Mouse (Mus musculus): ENCODE data around the gene Sec22b. TPM values are rescaled to one million over a fixed set of nuclear protein-coding genes. Genes with fewer than 3 reads are reported as not detected.

Sec22b gene
- polyA plus RNA-seq, 1 experiment from 2014 or later, result 138 TPM

DNA sequence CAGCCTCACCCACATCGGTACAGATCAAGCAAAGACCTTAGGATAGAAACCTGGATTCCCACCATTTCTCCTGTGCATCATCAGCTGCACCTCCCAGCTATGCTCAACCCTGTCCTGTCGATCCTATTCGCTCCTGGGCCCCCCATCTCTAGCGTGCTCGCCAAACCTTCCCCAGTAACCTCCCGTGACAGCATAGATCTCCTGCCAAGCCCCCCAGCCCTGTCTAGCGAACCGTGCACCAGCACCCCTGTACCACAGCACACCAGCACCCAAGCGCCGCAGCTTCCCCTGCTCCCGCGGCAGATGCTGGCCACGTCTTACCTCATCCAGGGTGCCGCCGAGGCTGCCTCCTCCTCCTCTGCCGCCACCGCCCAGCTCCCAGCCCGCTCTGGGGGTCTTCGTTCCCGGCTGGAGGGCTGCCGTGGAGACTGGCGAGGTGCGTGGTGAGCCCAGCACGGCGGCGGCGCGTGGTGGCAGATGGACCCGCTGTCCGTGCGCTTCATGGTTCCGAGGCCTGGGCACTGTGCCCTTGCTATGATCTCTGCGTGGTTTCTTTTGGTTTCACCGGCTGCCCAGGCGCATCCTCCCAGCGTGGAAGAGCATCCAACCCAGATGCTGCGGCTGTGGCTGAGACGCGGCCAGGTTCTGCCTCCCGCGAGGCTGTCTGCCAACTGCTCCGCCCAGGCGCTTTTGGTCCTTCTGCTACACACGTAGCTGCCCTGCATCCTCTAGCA lies 12.7 kb upstream of the Sec22b start, which contains the start of gene Pde4dip:
Pde4dip (minus strand) TSS at position 540 of the 734 bp plus-strand sequence.
- peak within 1 kb of the TSS; percentile 90 for H3K4me2 ChIP-seq (ENCODE audit: low read depth)
- ATAC-seq (ENCODE audit: insufficient read depth, low FRiP score, low TSS enrichment) (peak; percentile 50), DNase-seq (ENCODE audit: low spot score) (peak; percentile 54)
- H3K9ac ChIP-seq (ENCODE audit: low read length), result peak within 1 kb of the TSS; percentile 72
- peak within 1 kb of the TSS; percentile 46 for H3K4me3 ChIP-seq (ENCODE audit: low read depth, low read length)
- 1% methylated on average over 44 of the region's 44 CpGs for WGBS
- H3K9me3 ChIP-seq (ENCODE audit: control insufficient read depth, low read length), result no peaks in the 10 kb centered on the region
- no peak within 1 kb of the TSS for H3K27ac ChIP-seq (ENCODE audit: low read depth, low read length)
- H3K27me3 ChIP-seq (ENCODE audit: control insufficient read depth, insufficient read depth, low read length), result peaks cover 16% of the 10 kb centered on the region
- 0 out of 2 replicates have a peak, but pooled peaks cover 2% of the 10 kb centered on the region for H3K4me1 ChIP-seq (ENCODE audit: control insufficient read depth, insufficient read depth, low read length)
- H3K36me3 ChIP-seq (ENCODE audit: control insufficient read depth, insufficient read depth, low read length), result no peaks in the 10 kb centered on the region

DNA sequence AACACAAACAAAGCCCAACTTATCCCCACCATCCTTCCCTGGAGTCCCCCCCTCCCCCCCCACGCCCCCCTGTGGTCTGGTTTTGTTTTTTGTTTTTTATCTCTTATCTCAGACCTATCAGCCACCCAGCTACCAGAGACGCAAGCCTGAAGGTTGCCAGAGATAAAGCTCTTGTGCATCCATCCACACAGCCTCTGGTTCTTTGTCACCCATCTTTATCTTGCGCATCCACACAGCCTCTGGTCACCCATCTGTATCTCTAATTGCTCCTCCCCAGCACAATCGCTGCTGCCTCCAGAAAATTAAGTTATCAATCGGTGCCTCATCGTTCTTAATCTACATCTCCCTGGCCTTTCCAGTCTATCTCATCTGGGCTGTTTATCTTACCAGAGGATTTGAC lies 10.8 kb upstream of the Sec22b start:
- peaks cover 16% of the 10 kb centered on the region for H3K27me3 ChIP-seq (ENCODE audit: control insufficient read depth, insufficient read depth, low read length)
- no peak for ATAC-seq (ENCODE audit: insufficient read depth, low FRiP score, low TSS enrichment)
- 77% methylated on average over 6 of the region's 6 CpGs for WGBS
- no peaks in the 10 kb centered on the region for H3K9me3 ChIP-seq (ENCODE audit: control insufficient read depth, low read length)
- no peak for DNase-seq (ENCODE audit: low spot score)
- H3K36me3 ChIP-seq (ENCODE audit: control insufficient read depth, insufficient read depth, low read length), result no peaks in the 10 kb centered on the region
- no peak overlapping the region for H3K4me3 ChIP-seq (ENCODE audit: low read depth, low read length)
- 0 out of 2 replicates have a peak, but pooled peaks cover 2% of the 10 kb centered on the region for H3K4me1 ChIP-seq (ENCODE audit: control insufficient read depth, insufficient read depth, low read length)
- H3K4me2 ChIP-seq (ENCODE audit: low read depth), result no peak overlapping the region
- H3K27ac ChIP-seq (ENCODE audit: low read depth, low read length), result no peak overlapping the region
- H3K9ac ChIP-seq (ENCODE audit: low read length), result no peak overlapping the region

DNA sequence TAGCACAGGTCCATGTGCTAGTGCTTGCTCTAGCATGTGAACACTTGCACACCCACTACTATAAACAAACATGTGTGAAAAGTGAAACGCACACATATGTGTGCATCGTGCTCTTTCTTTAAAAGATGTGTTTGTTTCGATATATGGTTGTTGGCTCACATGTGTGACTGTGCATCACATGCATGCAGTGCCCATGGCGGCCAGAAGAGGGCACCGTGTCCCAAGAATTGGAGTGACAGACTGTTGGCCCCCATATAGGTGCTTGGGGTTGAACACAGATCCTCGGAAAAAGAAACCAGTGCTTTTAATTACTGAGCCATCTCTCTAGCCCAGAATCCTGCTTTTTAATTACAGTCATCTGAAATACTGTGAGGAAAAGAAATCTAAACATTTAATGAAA lies 6.3 kb upstream of the Sec22b start:
- H3K4me2 ChIP-seq (ENCODE audit: low read depth), result no peak overlapping the region
- H3K9ac ChIP-seq (ENCODE audit: low read length), result no peak overlapping the region
- no peaks in the 10 kb centered on the region for H3K36me3 ChIP-seq (ENCODE audit: control insufficient read depth, insufficient read depth, low read length)
- H3K27ac ChIP-seq (ENCODE audit: low read depth, low read length), result no peak overlapping the region
- no peak for ATAC-seq (ENCODE audit: insufficient read depth, low FRiP score, low TSS enrichment)
- 49% methylated on average over 6 of the region's 6 CpGs for WGBS
- no peaks in the 10 kb centered on the region for H3K4me1 ChIP-seq (ENCODE audit: control insufficient read depth, insufficient read depth, low read length)
- H3K9me3 ChIP-seq (ENCODE audit: control insufficient read depth, low read length), result no peaks in the 10 kb centered on the region
- H3K27me3 ChIP-seq (ENCODE audit: control insufficient read depth, insufficient read depth, low read length), result no peaks in the 10 kb centered on the region
- no peak overlapping the region for H3K4me3 ChIP-seq (ENCODE audit: low read depth, low read length)
- no peak for DNase-seq (ENCODE audit: low spot score)

DNA sequence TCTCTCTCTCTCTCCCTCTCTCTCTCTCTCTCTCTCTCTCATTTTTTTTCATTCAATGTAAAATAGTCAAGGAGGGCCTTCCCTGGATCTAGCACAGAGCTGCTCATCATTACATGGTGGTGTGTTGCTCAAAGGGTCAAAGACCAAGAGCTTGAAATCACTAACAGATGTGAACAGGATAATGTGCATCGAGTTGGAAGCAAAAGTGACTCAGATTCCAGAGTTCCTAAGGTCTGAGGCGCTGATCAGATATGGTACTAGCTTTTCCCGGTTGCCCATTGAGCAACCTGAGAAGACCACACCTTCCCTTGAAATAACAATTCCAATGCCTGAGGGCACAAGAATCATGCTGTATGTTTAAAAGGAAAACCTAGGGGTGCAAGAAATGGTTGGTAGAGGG lies 2.6 kb upstream of the Sec22b start:
- Histone ChIP-seq H3K4me2 (ENCODE audit: low read depth) (no peak overlapping the region), H3K27me3 (ENCODE audit: control insufficient read depth, insufficient read depth, low read length) (no peaks in the 10 kb centered on the region), H3K9ac (ENCODE audit: low read length) (no peak overlapping the region), H3K27ac (ENCODE audit: low read depth, low read length) (no peak overlapping the region), H3K4me1 (ENCODE audit: control insufficient read depth, insufficient read depth, low read length) (peaks cover 3% of the 10 kb centered on the region; the same call in 1 of the 2 replicates), H3K9me3 (ENCODE audit: control insufficient read depth, low read length) (no peaks in the 10 kb centered on the region), H3K4me3 (ENCODE audit: low read depth, low read length) (no peak overlapping the region), H3K36me3 (ENCODE audit: control insufficient read depth, insufficient read depth, low read length) (no peaks in the 10 kb centered on the region)
- WGBS, result 56% methylated on average over 3 of the region's 3 CpGs
- no peak for DNase-seq (ENCODE audit: low spot score)
- ATAC-seq (ENCODE audit: insufficient read depth, low FRiP score, low TSS enrichment), result no peak

DNA sequence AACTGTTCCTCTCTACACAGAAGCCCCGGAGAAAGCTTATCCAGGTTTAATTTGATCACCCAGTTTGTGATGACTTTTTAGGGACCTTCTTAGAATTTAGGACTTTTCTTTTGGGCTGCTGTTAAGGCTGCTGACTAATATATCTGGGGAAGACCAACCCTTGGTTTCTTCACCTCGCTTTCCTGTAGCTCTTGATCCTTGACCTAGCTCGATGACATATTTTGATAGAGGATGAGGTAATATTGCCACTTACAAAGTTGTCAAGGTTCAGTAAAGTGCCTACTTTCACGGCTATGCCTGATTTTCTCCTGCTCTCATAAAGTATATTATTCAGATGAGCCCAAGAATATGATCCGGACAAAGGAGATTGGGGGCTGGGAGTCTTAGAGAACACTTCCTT lies 596 bp downstream of the Sec22b start:
- Histone ChIP-seq H3K9ac (ENCODE audit: low read length) (peak overlapping the region; percentile 81), H3K4me2 (ENCODE audit: low read depth) (peak overlapping the region; percentile 76), H3K4me3 (ENCODE audit: low read depth, low read length) (peak overlapping the region; percentile 84), H3K27ac (ENCODE audit: low read depth, low read length) (no peak overlapping the region), H3K4me1 (ENCODE audit: control insufficient read depth, insufficient read depth, low read length) (peaks cover 3% of the 10 kb centered on the region; the same call in 1 of the 2 replicates), H3K9me3 (ENCODE audit: control insufficient read depth, low read length) (no peaks in the 10 kb centered on the region), H3K36me3 (ENCODE audit: control insufficient read depth, insufficient read depth, low read length) (no peaks in the 10 kb centered on the region), H3K27me3 (ENCODE audit: control insufficient read depth, insufficient read depth, low read length) (no peaks in the 10 kb centered on the region)
- DNase-seq (ENCODE audit: low spot score) (no peak), ATAC-seq (ENCODE audit: insufficient read depth, low FRiP score, low TSS enrichment) (no peak)
- 26% methylated on average over 5 of the region's 5 CpGs for WGBS

DNA sequence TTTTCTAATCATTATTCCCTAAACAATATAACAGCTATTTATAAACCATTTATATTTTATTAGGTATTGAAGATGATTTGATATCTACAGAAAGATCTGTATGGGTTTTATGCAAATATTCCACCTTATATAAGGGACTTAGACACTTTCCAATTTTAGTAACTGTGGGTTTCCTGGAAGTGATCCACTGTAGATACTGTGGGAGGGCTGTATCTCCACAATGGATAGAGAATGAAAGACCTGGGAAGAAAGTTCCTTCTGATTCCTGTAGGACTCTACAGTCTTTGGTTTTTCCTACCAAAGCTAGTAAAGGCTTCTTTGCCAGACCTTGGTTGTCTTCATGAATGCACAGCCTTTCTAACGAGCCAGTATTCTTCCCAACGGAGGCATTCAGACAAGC lies 8.7 kb downstream of the Sec22b start:
- Histone ChIP-seq H3K4me1 (ENCODE audit: control insufficient read depth, insufficient read depth, low read length) (no peaks in the 10 kb centered on the region), H3K36me3 (ENCODE audit: control insufficient read depth, insufficient read depth, low read length) (no peaks in the 10 kb centered on the region), H3K4me3 (ENCODE audit: low read depth, low read length) (no peak overlapping the region), H3K9me3 (ENCODE audit: control insufficient read depth, low read length) (no peaks in the 10 kb centered on the region), H3K27me3 (ENCODE audit: control insufficient read depth, insufficient read depth, low read length) (no peaks in the 10 kb centered on the region), H3K9ac (ENCODE audit: low read length) (no peak overlapping the region), H3K4me2 (ENCODE audit: low read depth) (no peak overlapping the region), H3K27ac (ENCODE audit: low read depth, low read length) (no peak overlapping the region)
- 84% methylated on average over 2 of the region's 2 CpGs for WGBS
- ATAC-seq (ENCODE audit: insufficient read depth, low FRiP score, low TSS enrichment), result no peak
- no peak for DNase-seq (ENCODE audit: low spot score)

DNA sequence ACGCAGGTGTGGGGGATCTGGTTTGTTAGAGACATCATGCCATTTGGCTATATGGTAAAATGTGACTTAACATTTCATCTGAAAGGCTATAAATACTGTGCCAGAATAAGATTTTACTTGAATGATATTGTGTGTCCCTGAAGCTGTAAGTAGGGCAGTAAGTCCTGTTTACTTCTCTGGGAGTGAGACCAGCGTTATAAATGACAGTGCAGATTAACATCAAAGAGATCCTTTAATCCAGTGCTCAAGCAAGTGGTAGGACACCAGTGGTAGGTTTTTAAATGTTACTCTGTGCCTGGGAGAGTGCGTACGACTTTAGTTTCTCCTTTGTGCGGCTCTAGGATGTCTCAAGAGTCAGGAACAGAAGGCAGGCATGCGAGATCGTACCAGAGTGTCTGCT lies 10.1 kb downstream of the Sec22b start:
- Histone ChIP-seq H3K4me3 (ENCODE audit: low read depth, low read length) (no peak overlapping the region), H3K27me3 (ENCODE audit: control insufficient read depth, insufficient read depth, low read length) (no peaks in the 10 kb centered on the region)
- no peak for ATAC-seq (ENCODE audit: insufficient read depth, low FRiP score, low TSS enrichment)

DNA sequence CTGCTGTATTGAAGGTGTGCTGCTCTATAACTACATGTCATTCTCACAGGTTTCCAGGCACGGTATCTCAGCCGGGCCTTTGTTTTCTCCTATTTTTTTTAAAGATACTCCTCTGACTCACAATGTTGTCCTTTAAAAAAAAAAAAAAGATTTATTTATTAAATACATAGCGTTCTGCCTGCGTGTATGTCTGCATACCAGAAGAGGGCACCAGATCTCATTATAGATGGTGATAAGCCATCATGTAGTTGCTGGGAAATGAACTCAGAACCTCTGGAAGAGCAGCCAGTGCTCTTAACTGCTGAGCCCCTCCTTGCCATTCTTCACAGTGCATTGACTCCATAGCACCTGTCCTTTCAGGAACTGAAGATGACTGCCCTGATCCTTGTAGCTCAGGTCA lies 14.1 kb downstream of the Sec22b start:
- Histone ChIP-seq H3K36me3 (ENCODE audit: control insufficient read depth, insufficient read depth, low read length) (peaks cover 3% of the 10 kb centered on the region), H3K4me3 (ENCODE audit: low read depth, low read length) (no peak overlapping the region), H3K9me3 (ENCODE audit: control insufficient read depth, low read length) (no peaks in the 10 kb centered on the region), H3K4me1 (ENCODE audit: control insufficient read depth, insufficient read depth, low read length) (no peaks in the 10 kb centered on the region), H3K9ac (ENCODE audit: low read length) (no peak overlapping the region), H3K27me3 (ENCODE audit: control insufficient read depth, insufficient read depth, low read length) (no peaks in the 10 kb centered on the region), H3K27ac (ENCODE audit: low read depth, low read length) (no peak overlapping the region), H3K4me2 (ENCODE audit: low read depth) (no peak overlapping the region)
- ATAC-seq (ENCODE audit: insufficient read depth, low FRiP score, low TSS enrichment), result no peak
- WGBS, result 83% methylated on average over 4 of the region's 4 CpGs
- DNase-seq (ENCODE audit: low spot score), result no peak

More for the DNA sequence above, 10.1 kb downstream of the Sec22b start:
- Histone ChIP-seq H3K9ac (ENCODE audit: low read length) (no peak overlapping the region), H3K4me1 (ENCODE audit: control insufficient read depth, insufficient read depth, low read length) (no peaks in the 10 kb centered on the region), H3K4me2 (ENCODE audit: low read depth) (no peak overlapping the region), H3K9me3 (ENCODE audit: control insufficient read depth, low read length) (no peaks in the 10 kb centered on the region), H3K27ac (ENCODE audit: low read depth, low read length) (no peak overlapping the region), H3K36me3 (ENCODE audit: control insufficient read depth, insufficient read depth, low read length) (peaks cover 2% of the 10 kb centered on the region; the same call in 1 of the 2 replicates)
- DNase-seq (ENCODE audit: low spot score), result no peak
- WGBS, result 90% methylated on average over 7 of the region's 7 CpGs

DNA sequence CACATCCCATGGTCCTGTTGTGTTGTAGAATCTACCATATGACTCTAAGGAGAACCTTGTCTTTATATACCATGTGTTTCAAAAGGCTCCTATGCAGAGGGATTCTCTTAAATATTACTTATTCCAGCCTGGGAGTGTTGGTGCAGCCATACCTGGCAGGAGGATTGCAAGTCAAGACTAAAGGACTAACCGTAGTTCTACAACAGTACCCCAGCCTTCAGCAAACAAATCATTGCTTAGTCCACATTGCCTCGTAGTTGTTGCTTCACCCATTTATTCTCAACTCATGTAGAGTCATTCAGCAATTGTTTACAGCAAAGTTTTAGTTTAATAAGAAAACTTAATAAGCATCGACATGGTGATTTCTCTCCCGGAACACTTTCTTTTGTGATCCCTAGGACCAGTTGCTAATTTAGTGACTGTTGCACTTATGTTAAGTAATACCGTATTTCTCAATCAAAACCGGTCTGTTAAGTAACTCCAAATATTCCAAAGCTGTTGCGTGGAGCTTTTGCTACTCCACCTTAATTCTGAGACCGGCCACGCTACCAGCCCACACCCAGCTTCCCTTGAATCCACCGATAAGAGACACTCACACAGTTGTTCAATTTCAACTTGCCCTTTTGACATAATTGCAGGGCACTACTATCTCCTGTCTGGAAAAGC lies 18.0 kb downstream of the Sec22b start:
- Histone ChIP-seq H3K9ac (ENCODE audit: low read length) (no peak overlapping the region), H3K4me3 (ENCODE audit: low read depth, low read length) (no peak overlapping the region), H3K4me1 (ENCODE audit: control insufficient read depth, insufficient read depth, low read length) (no peaks in the 10 kb centered on the region), H3K36me3 (ENCODE audit: control insufficient read depth, insufficient read depth, low read length) (peaks cover 3% of the 10 kb centered on the region), H3K27ac (ENCODE audit: low read depth, low read length) (no peak overlapping the region), H3K4me2 (ENCODE audit: low read depth) (no peak overlapping the region), H3K9me3 (ENCODE audit: control insufficient read depth, low read length) (no peaks in the 10 kb centered on the region), H3K27me3 (ENCODE audit: control insufficient read depth, insufficient read depth, low read length) (no peaks in the 10 kb centered on the region)
- ATAC-seq (ENCODE audit: insufficient read depth, low FRiP score, low TSS enrichment) (no peak), DNase-seq (ENCODE audit: low spot score) (no peak)
- WGBS, result 97% methylated on average over 10 of the region's 10 CpGs

All from neural tube, embryonic 11.5 days (tissue).